Mouse (Mus musculus) monocyte, adult 2 months (primary cell): ENCODE data around the gene Dbil5.
"Not testable (repeated sequence)": the region's sequence is repeated elsewhere in the genome, so short reads cannot be mapped to it uniquely, and the experiment has no call there.

Experiments
- DNase-seq, 2 experiments: peaks; one replicate each; pipeline ENCODE4 v3.0.0; 2022; ENCODE audit warnings: low spot score in 2 of 2, low read depth in 1 of 2

Dbil5 gene

GRCm38 (mm10) chr11:76217390-76217800, at the start of gene Dbil5, which contains the start of gene Gemin4:
Gene Dbil5, plus strand, starts transcription at chr11:76217608.
Gene Gemin4, minus strand, starts transcription at chr11:76217664.
- peak; percentile 84 to 93 for DNase-seq

- DNase-seq = no peak
Measured at GRCm38 (mm10) chr11:76168976-76169375, 48.4 kb upstream of the Dbil5 start.

- DNase-seq = no peak
Measured at GRCm38 (mm10) chr11:76170207-76170606, 47.2 kb upstream of the Dbil5 start.

- DNase-seq = no peak
Measured at GRCm38 (mm10) chr11:76178726-76179494, 38.5 kb upstream of the Dbil5 start.

- peak; percentile 52 to 58 for DNase-seq
Measured at GRCm38 (mm10) chr11:76179495-76180145, 37.8 kb upstream of the Dbil5 start, which contains the start of the genes Vps53 and Fam57a. Gene Vps53, minus strand, starts transcription at chr11:76179647. Gene Fam57a, plus strand, starts transcription at chr11:76179671.

- DNase-seq = no peak
Measured at GRCm38 (mm10) chr11:76180146-76180540, 37.3 kb upstream of the Dbil5 start.

- no peak for DNase-seq
Measured at GRCm38 (mm10) chr11:76183745-76184144, 33.7 kb upstream of the Dbil5 start.

GRCm38 (mm10) chr11:76186908-76187307, 30.5 kb upstream of the Dbil5 start:
- DNase-seq = no peak

- no peak for DNase-seq
Measured at GRCm38 (mm10) chr11:76196275-76196976, 21.0 kb upstream of the Dbil5 start.

GRCm38 (mm10) chr11:76196977-76197469, 20.4 kb upstream of the Dbil5 start:
- DNase-seq = no peak

- DNase-seq = peak; percentile 29 to 58
Measured at GRCm38 (mm10) chr11:76201761-76202674, 15.4 kb upstream of the Dbil5 start.

GRCm38 (mm10) chr11:76206793-76207192, 10.6 kb upstream of the Dbil5 start:
- DNase-seq = no peak

GRCm38 (mm10) chr11:76210228-76210985, 7.0 kb upstream of the Dbil5 start:
- DNase-seq = no peak

- not testable (repeated sequence) for DNase-seq
Measured at GRCm38 (mm10) chr11:76211595-76211994, 5.8 kb upstream of the Dbil5 start.

GRCm38 (mm10) chr11:76213841-76214240, 3.6 kb upstream of the Dbil5 start:
- DNase-seq = no peak

GRCm38 (mm10) chr11:76215011-76215410, 2.4 kb upstream of the Dbil5 start:
- no peak for DNase-seq

- DNase-seq = no peak
Measured at GRCm38 (mm10) chr11:76216049-76216540, 1.3 kb upstream of the Dbil5 start.

- DNase-seq = no peak
Measured at GRCm38 (mm10) chr11:76216681-76217389, 573 bp upstream of the Dbil5 start.

- DNase-seq = no peak
Measured at GRCm38 (mm10) chr11:76224631-76225030, 7.2 kb downstream of the Dbil5 start.
